Mouse (Mus musculus) CD4-positive helper T cell, adult 2 months (primary cell): ENCODE measurements around the gene Inpp5e.
"Not testable (repeated sequence)": the region's sequence is repeated elsewhere in the genome, so short reads cannot be mapped to it uniquely, and the experiment has no call there.

Source experiments
- DNase-seq: peaks from one replicate; pipeline ENCODE4 v3.0.0-alpha.2; 2012; ENCODE audit warnings: low read depth, missing footprints, low spot score

Inpp5e gene

DNA sequence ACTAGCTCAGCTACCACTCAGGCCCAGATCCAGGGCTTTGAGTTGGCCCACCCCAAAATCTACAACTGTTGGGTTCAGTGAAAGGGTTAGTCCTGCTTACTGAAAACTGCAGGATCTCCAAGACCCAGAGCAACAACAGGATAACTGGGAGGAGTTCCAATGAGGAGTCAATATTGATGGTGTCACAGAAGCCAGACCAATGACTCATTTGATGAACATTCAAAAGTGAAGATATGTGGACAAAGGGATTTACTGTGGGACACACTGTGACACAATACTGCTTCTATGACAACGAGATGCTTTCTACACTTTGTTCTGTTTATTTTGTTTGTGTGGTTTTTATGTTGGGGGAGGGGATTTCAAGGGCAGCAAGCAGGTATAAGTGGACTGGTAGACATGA lies 9.1 kb upstream of the Inpp5e start:
- DNase-seq: no peak

- no peak for DNase-seq
Measured at GRCm38 (mm10) chr2:26417066-26417465, 8.1 kb upstream of the Inpp5e start.

- DNase-seq: no peak
Measured at GRCm38 (mm10) chr2:26410931-26411411, 2.0 kb upstream of the Inpp5e start.

GRCm38 (mm10) chr2:26410091-26410490 lies 1.1 kb upstream of the Inpp5e start:
- no peak for DNase-seq

DNA sequence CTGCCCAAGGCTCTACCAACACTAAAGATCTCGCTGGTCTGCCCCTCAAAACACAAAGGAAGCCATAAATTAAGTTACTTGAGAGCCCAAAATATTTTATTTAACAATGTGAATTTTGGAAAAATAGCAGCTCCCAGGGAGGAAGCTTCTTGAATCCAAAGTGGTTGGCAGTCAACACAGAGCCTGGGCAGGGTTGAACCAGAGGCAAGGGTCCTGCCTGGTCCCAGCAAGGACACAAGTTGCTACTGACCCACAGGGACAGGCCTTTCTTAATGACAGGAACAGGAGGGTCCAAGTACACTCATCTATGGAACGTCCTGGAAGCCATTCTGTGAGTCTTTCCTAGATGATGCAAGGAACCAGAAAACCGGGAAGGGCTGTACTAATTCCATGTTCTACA lies 359 bp upstream of the Inpp5e start:
- no peak for DNase-seq

- DNase-seq: no peak
Measured at GRCm38 (mm10) chr2:26403306-26403705, 5.7 kb downstream of the Inpp5e start.

DNA sequence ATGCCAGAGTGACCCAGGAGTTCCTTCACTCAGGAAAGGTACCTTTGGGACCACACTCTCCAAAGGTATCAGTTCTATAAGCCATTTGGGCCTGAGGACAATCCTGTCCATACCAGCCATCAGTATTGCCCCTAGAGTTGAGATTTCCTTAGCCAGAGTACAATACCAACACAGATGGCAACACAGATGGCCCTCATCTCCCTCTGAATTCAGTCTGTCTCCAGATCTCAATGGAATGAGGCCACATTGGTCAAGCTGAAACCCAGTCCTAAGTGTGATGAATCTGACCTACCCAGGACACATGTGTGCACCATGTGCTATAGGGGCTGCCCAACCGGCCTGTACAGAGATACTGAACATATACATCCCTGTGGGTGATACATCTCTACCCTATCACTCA lies 6.7 kb downstream of the Inpp5e start:
- DNase-seq: no peak

DNA sequence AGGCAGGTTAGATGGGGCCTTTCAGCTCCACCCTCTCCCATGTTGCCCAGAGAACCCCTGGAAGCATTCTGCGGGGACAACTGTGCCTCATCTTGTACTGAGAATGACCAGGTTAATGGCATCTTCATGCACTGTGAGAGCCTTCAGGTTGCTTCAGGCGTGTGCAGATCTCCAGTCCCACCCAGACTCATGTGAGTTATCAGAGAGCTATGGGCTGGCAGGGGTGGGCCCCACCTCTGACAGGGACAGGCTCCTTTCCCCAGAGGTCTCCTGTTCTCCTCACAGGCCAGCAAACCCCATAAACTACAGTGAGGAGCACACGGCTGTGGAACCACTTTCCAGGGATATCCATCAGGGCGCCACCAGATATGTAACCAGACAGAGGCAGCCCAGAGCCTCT lies 8.0 kb downstream of the Inpp5e start:
- DNase-seq: no peak

GRCm38 (mm10) chr2:26400296-26400695 lies 8.7 kb downstream of the Inpp5e start:
- no peak for DNase-seq

DNA sequence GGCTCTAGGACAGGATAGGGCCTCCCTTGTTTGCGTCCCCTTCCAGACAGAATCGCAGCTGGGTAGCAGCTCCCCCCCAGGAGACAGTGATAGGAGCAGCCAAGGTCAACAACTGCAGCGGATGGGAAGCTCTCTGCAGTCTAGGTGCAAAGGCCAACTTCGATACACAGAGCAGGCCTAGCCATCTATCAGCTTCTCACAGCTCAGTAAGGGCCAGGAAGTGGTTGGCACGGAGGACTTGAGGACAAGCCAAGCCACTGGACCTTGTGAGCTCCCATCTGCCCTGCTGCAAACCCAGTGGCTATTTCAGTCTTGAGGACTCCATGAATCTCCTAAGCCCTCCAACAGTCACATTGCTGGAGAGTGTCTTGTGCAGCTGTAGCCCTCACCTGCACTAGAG lies 9.4 kb downstream of the Inpp5e start:
- no peak for DNase-seq

DNA sequence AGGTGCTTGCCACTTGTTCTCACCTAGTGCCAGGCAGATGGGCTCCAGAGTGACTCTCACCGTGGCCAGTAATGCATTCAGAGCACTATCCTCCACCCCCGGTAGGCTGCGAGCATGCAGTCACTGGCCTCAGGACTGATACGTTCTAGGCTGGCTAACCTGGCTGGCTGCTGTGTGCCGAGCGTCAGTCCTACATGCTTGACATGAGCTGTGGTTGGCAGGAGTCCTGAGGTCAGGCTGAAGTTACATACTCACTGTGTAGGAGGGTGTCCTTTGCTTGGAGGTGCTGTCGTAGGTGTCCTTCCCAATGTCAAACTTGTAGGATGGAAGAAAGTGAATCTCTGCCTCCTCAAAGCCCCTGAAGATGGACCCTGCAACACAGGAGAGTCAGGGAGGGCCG lies 10.0 kb downstream of the Inpp5e start:
- no peak for DNase-seq

GRCm38 (mm10) chr2:26391617-26392016 lies 17.4 kb downstream of the Inpp5e start:
- no peak for DNase-seq

DNA sequence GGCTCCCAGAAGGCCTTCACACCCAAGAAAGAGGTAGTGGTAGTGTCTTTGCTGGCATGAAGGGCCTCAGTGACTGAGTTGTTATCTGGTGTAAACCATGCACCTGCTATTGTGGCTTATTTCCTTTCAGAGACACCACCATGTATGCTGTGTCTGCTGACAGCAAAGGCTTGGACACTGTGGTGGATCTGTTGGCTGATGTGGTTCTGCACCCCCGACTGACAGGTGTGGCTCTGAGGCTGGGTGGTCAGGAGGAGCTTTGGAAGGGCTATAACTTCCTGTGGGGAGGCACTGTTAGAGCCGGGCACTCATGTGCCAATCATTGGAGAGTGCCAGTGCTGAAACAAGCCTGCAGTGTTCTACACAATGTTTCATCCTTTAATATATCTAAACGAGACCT lies 18.0 kb downstream of the Inpp5e start:
- no peak for DNase-seq

DNA sequence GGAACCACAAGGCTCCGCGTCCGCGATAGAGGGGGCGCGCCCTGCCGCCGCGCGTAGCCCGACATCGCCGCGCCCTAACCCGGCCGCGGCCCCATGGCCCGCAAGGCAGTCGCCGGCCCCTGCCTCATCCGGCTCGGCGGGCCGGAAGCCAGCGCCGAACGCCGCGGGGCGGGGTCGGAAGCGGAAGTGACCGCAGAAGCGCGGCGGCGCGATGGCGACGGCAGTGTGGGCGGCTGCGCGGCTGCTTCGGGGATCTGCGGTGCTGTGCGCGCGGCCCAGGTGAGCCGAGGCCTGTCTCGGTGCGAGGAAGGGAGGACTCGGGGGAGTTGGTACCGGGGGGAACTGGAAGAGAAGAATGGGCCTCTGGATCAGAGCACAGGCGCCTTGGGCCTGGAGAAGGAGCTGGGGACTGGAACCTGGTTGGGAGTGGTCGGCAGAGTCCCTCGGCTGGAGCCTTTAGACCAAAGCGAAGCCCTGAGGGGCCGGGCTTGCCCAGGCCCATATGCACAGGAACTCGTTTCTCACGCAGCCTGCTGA lies 19.8 kb downstream of the Inpp5e start, which contains the start of the genes Entr1 and Pmpca:
Entr1 (minus strand) TSS at position 163 of the 537 bp plus-strand sequence.
Pmpca (plus strand) TSS at position 186 of the 537 bp plus-strand sequence.
- peak; percentile 93 for DNase-seq

GRCm38 (mm10) chr2:26388682-26389153 lies 20.3 kb downstream of the Inpp5e start:
- no peak for DNase-seq

- no peak for DNase-seq
Measured at GRCm38 (mm10) chr2:26387713-26388112, 21.3 kb downstream of the Inpp5e start.

- not testable (repeated sequence) for DNase-seq
Measured at GRCm38 (mm10) chr2:26380871-26381270, 28.1 kb downstream of the Inpp5e start.

- peak; percentile 89 for DNase-seq
Measured at GRCm38 (mm10) chr2:26380131-26380771, 28.8 kb downstream of the Inpp5e start, which contains the start of gene Snapc4. Gene Snapc4, minus strand, starts transcription at chr2:26380653.

DNA sequence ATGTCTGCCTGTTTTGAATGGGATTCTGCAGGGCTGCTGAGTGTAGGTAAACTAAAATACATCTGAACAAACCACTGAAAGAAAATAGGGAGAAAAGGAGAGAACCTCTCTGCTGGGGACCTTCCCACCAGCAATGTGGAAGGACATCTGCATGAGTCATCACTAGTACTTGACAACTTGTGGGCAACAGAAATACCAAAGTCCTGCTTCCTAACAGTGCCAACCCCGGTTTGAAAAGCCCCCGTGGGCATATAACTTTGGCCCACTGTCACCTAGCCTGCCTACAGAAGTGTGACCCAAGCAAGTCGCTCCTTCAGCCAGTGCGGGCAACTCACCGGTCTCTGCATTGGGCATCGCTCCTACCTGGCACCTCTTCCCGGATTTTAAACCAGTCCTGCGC lies 36.6 kb downstream of the Inpp5e start:
- no peak for DNase-seq

DNA sequence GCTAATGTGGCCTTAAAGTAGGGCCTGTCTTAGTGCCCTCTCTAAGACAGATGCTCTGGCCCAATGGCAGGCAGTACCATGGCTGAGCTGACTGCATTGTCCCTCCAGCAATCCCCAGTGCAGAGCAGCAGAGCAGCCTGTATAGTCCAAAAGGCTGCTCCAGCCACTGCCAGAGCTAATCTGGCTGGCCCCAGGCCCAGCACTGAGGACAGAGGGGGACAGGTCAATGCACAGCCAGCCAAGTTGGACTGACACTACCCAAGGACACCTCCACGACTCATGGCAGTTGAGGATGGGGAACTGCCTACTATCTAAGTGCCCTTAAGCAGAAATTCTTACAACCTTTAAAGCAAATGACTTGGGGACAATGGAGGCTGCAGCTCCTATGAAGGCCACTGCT lies 40.4 kb downstream of the Inpp5e start:
- DNase-seq: no peak

- no peak for DNase-seq
Measured at GRCm38 (mm10) chr2:26367911-26368310, 41.1 kb downstream of the Inpp5e start.

GRCm38 (mm10) chr2:26364738-26365465 lies 44.1 kb downstream of the Inpp5e start:
- no peak for DNase-seq

DNA sequence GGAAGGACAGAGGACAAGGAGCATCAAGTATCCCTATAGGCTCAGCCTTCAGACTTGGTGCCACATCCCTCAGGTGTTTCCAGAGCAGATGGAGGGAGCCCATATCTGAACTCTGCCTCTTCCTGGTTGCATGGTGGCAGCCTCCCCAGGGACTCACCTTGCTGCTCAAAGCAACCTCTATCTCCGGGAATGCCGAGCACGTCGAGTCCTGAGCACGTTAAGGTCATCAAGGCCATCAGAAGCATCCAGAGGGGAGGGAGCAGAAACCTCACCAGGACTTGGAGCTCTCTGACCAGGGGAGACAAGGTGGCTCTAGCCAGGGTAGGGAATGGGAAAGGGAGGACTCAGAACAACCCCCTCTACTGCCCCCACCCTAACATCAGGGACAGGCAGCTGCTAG lies 45.5 kb downstream of the Inpp5e start:
- no peak for DNase-seq
